Mouse (Mus musculus): ENCODE results near the gene Rc3h1.

DNA sequence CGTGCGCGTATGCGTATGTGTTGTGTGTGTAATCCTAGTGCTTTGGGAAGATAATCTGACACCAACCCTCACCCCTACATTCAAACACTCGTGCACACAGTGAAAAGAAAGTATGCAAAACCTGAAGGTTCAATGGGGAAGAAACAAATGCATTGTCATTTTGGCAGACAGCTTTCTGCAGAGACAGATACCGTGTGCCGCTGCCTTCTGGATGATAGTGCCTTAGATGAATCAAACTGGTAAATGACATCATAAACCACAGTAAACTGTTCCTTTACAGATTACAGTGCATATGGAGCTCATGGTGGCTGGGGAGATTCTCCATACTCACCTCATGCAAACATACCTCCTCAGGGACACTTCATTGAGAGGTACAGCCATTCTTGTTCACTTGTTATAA lies 57.0 kb downstream of the Rc3h1 start:
- TF ChIP-seq CTCF (IDR thresholded peaks at IDR 0.05; ENCODE audit: low read depth, low read length), result no peak
- TF ChIP-seq GATA1 (IDR thresholded peaks at IDR 0.05; ENCODE audit: borderline replicate concordance, low read length), result no peak
- TF ChIP-seq TAL1 (conservative IDR thresholded peaks at IDR 0.05; ENCODE audit: low read depth, low read length), result no peak
- no peak for TF ChIP-seq POLR2AphosphoS5 (IDR thresholded peaks at IDR 0.05; ENCODE audit: insufficient replicate concordance, low read depth, low read length)
- TF ChIP-seq GATA2 (IDR thresholded peaks at IDR 0.05; ENCODE audit: borderline replicate concordance, low read depth, low read length), result no peak

Data from G1E (cell line).